Mouse (Mus musculus): Measurements from ENCODE around the gene Rbm24.

Gene Rbm24

GRCm38 (mm10) chr13:46418141-46418601 lies at the start of gene Rbm24:
TSS of gene Rbm24 (plus strand) at chr13:46418434.
- DNase-seq, result no peak

GRCm38 (mm10) chr13:46372884-46373283 lies 45.4 kb upstream of the Rbm24 start:
- DNase-seq, result no peak

GRCm38 (mm10) chr13:46375371-46375770 lies 42.9 kb upstream of the Rbm24 start:
- DNase-seq, result no peak

GRCm38 (mm10) chr13:46387396-46387795 lies 30.8 kb upstream of the Rbm24 start:
- DNase-seq, result no peak

GRCm38 (mm10) chr13:46391654-46392053 lies 26.6 kb upstream of the Rbm24 start:
- DNase-seq, result no peak

GRCm38 (mm10) chr13:46392893-46393292 lies 25.3 kb upstream of the Rbm24 start:
- DNase-seq, result no peak

GRCm38 (mm10) chr13:46393936-46394335 lies 24.3 kb upstream of the Rbm24 start:
- no peak for DNase-seq

GRCm38 (mm10) chr13:46397235-46397634 lies 21.0 kb upstream of the Rbm24 start:
- no peak for DNase-seq

GRCm38 (mm10) chr13:46407151-46407550 lies 11.1 kb upstream of the Rbm24 start:
- no peak for DNase-seq

- DNase-seq, result no peak
These were observed 6.0 kb upstream of the Rbm24 start for GRCm38 (mm10) chr13:46412247-46412646.

- DNase-seq, result no peak
These were observed 4.6 kb upstream of the Rbm24 start for GRCm38 (mm10) chr13:46413588-46413987.

GRCm38 (mm10) chr13:46414050-46414449 lies 4.2 kb upstream of the Rbm24 start:
- DNase-seq, result no peak

GRCm38 (mm10) chr13:46416021-46416420 lies 2.2 kb upstream of the Rbm24 start:
- DNase-seq, result no peak

- DNase-seq, result no peak
These were observed 640 bp upstream of the Rbm24 start for GRCm38 (mm10) chr13:46417594-46417993.

GRCm38 (mm10) chr13:46418731-46419545 lies 704 bp downstream of the Rbm24 start:
- no peak for DNase-seq

GRCm38 (mm10) chr13:46419648-46420047 lies 1.4 kb downstream of the Rbm24 start:
- DNase-seq, result no peak

GRCm38 (mm10) chr13:46420095-46420494 lies 1.9 kb downstream of the Rbm24 start:
- DNase-seq, result no peak

GRCm38 (mm10) chr13:46423805-46424204 lies 5.6 kb downstream of the Rbm24 start:
- no peak for DNase-seq

GRCm38 (mm10) chr13:46424376-46424775 lies 6.1 kb downstream of the Rbm24 start:
- DNase-seq, result no peak

GRCm38 (mm10) chr13:46426651-46427269 lies 8.5 kb downstream of the Rbm24 start:
- no peak for DNase-seq

GRCm38 (mm10) chr13:46428964-46429363 lies 10.7 kb downstream of the Rbm24 start:
- DNase-seq, result no peak

GRCm38 (mm10) chr13:46429866-46430265 lies 11.6 kb downstream of the Rbm24 start:
- DNase-seq, result no peak

- no peak for DNase-seq
These were observed 15.8 kb downstream of the Rbm24 start for GRCm38 (mm10) chr13:46433880-46434560.

GRCm38 (mm10) chr13:46438960-46439359 lies 20.7 kb downstream of the Rbm24 start:
- DNase-seq, result no peak

All from kidney, adult 11 months (tissue).